In the genomic region with DNA sequence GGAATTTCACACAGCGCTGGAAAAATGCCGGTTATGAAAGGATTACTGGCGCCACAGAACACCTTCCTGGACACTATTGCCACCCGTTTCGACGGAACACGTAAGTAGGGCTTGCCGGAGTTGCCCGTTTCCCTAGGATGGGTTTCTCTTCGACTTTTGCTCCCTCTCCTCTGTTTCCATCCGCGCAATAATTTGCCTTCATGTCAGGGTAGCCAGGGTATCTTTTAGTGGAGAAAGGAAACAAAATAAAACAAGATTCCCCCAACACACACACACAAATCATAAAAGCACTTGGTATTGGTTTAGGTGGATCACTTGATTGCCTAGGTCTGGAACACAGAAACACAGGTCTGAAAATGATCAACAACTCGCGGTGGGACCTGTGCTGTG, we compare ENCODE assay signal across 8 mouse cellular contexts. TPM values are rescaled to one million over a fixed set of nuclear protein-coding genes. Genes with fewer than 3 reads are reported as not detected.
A peak's percentile ranks its signal among the peaks of the same experiment; 100 is the strongest.
DNase-seq lines count a peak whose midpoint lies in the region; ATAC-seq and TF ChIP-seq lines count a peak whose summit lies in the region.
"Had no signal": no experiment of that assay in that cellular context is flagged by ENCODE, and none has a peak within 500 bp of the region (broad histone marks: within the 10 kb centered on the region; RNA-seq: fewer than 3 reads in every experiment).

No protein-coding gene starts in this region.

- under 1% methylated on average over 14 of the region's 14 CpGs for WGBS in forebrain, embryonic 13.5 days
- WGBS in stomach, embryonic 15.5 days = 4% methylated on average over 14 of the region's 14 CpGs

- TF ChIP-seq CTCF in left cerebral cortex, adult 2 months (IDR thresholded peaks at IDR 0.05) = no peak

- no peaks in the 10 kb centered on the region for H3K36me3 ChIP-seq in forebrain, embryonic 13.5 days (ENCODE audit: poor library complexity, severe bottlenecking)
- no peaks in the 10 kb centered on the region for H3K36me3 ChIP-seq in stomach, embryonic 15.5 days
- H3K36me3 ChIP-seq: limb, embryonic 13.5 days had no signal

- ATAC-seq in forebrain, embryonic 13.5 days = no peak
- ATAC-seq in megakaryocyte-erythroid progenitor cell, adult 5-6 weeks (replicated peaks; ENCODE audit: low FRiP score, low TSS enrichment, poor library complexity, severe bottlenecking) = 0 out of 2 replicates have a peak, but pooled peaks have one; percentile 4
- no peak for ATAC-seq in stomach, embryonic 15.5 days (ENCODE audit: insufficient read depth, low FRiP score, low read depth)
- ATAC-seq in activated CD4-positive, CD25-positive, alpha-beta regulatory T cell, adult 4 months = no peak

- no peak overlapping the region for H3K27ac ChIP-seq in left cerebral cortex, adult 2 months
- peak overlapping the region; percentile 90 for H3K27ac ChIP-seq in forebrain, embryonic 13.5 days
- H3K27ac ChIP-seq in stomach, embryonic 15.5 days = no peak overlapping the region
- H3K27ac ChIP-seq: limb, embryonic 13.5 days had no signal

- peak overlapping the region; percentile 83 for H3K9ac ChIP-seq in forebrain, embryonic 13.5 days
- no peak overlapping the region for H3K9ac ChIP-seq in stomach, embryonic 15.5 days
- H3K9ac ChIP-seq: limb, embryonic 13.5 days had no signal

- peak overlapping the region; percentile 93 for H3K4me2 ChIP-seq in forebrain, embryonic 13.5 days
- peak overlapping the region; percentile 72 for H3K4me2 ChIP-seq in stomach, embryonic 15.5 days

- H3K9me3 ChIP-seq in forebrain, embryonic 13.5 days (replicated peaks) = no peaks in the 10 kb centered on the region
- no peaks in the 10 kb centered on the region for H3K9me3 ChIP-seq in stomach, embryonic 15.5 days
- H3K9me3 ChIP-seq: limb, embryonic 13.5 days had no signal

- intact Hi-C loops in left cerebral cortex, adult 2 months (cut with DNase I) = no loop called here
- intact Hi-C loops in left cerebral cortex, postnatal 36 days (cut with DNase I) = no loop called here

- DNase-seq in left cerebral cortex, adult 2 months (ENCODE audit: extremely low spot score in 1 of 2, low spot score in 2 of 2) = no peak
- DNase-seq in left cerebral cortex, postnatal 36 days (ENCODE audit: low spot score in 2 of 2) = no peak
- DNase-seq in urinary bladder, adult 18-20 months (ENCODE audit: low spot score in 2 of 2) = no peak

- H3K4me1 ChIP-seq in forebrain, embryonic 13.5 days = peaks cover 8% of the 10 kb centered on the region; the same call in 1 of the 2 replicates
- 0 out of 2 replicates have a peak, but pooled peaks cover 7% of the 10 kb centered on the region for H3K4me1 ChIP-seq in stomach, embryonic 15.5 days

- peaks cover 10% of the 10 kb centered on the region for H3K27me3 ChIP-seq in forebrain, embryonic 13.5 days
- H3K27me3 ChIP-seq in stomach, embryonic 15.5 days (replicated peaks) = peaks cover 15% of the 10 kb centered on the region; the same call in 1 of the 2 replicates

- peak overlapping the region; percentile 64 for H3K4me3 ChIP-seq in left cerebral cortex, adult 2 months
- peak overlapping the region; percentile 55 for H3K4me3 ChIP-seq in forebrain, embryonic 13.5 days
- peak overlapping the region; percentile 46 for H3K4me3 ChIP-seq in stomach, embryonic 15.5 days (replicated peaks)
- H3K4me3 ChIP-seq: limb, embryonic 13.5 days had no signal

RNA-seq across cellular contexts. Expression of a gene that starts 0.3 kb away (rescaled TPM):
- under 1 TPM; 0.59 to 0.87 TPM for total RNA-seq in left cerebral cortex, adult 2 months (2021)
- under 1 TPM; 0.62 to 0.95 TPM for total RNA-seq in left cerebral cortex, postnatal 36 days (2021)
- polyA plus RNA-seq in forebrain, embryonic 13.5 days (2015; fragmentation: Nextera tagmentation; extraction: Ambion mirVana) = 3.8 and 4.7 TPM in 2 replicates
- not detected in 2 replicates for total RNA-seq in megakaryocyte-erythroid progenitor cell, adult 5-6 weeks (2014; fragmentation: Nextera tagmentation)
- total RNA-seq in megakaryocyte-erythroid progenitor cell, adult 5-6 weeks (2017) = not detected in 2 replicates
- 0.50 and 0.72 TPM in 2 replicates for polyA plus RNA-seq in stomach, embryonic 15.5 days (2015; fragmentation: Nextera tagmentation; extraction: Ambion mirVana)
- polyA plus RNA-seq in activated CD4-positive, CD25-positive, alpha-beta regulatory T cell, adult 4 months (2017; shearing (Covaris generic)) = under 1 TPM in 1 of 2 experiments, not detected in 1; 0.13 TPM
